8 mouse cellular contexts compared by ENCODE assay signal in the genomic region with DNA sequence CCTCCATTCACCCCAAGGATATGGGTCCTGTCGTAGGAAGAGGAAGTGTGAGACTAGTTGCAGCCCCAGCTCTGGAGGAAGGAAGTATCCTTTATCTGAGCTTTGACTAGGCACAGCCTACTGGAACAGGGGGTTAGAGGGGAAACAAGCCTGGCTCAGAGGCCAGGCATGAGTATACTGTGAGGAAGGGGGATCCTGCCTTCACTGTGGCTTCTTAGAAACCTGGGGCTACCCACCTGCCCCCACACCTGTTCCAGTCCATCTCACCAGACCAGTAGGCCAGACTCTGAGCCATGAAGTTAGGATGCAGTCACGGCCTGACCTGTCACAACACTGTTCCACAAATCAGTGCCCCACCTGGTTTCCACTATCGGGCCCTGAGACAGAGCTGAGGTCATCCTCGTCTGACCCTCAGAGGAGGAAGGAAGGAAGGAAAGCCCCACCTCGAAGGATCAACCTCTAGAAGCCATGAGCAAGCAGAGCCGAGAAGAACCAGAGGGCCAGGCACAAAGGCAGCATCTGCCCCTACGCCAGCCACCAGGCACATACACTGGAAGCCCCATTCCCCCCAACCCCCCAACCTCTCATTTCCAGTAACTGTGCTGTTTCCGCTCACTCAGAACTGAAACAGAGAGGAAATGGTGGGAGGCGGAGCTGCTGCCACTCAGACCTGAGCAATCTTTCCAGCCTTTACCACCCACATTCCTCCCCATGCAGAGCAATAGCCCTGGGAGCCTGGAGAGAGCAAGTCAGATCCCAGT. TPM values are rescaled to one million over a fixed set of nuclear protein-coding genes. Genes with fewer than 3 reads are reported as not detected.
DNase-seq lines count a peak whose midpoint lies in the region; ATAC-seq and TF ChIP-seq lines count a peak whose summit lies in the region.

No protein-coding gene starts in this region.

- H3K9ac ChIP-seq in kidney, embryonic 14.5 days (ENCODE audit: low read depth, low read length): peak overlapping the region; percentile 19; the same call in 1 of the 2 replicates
- 0 out of 2 replicates have a peak overlapping the region, but pooled peaks have one; percentile 4 for H3K9ac ChIP-seq in hindbrain, embryonic 12.5 days
- no peak overlapping the region for H3K9ac ChIP-seq in liver, embryonic 13.5 days

- peaks cover 85% of the 10 kb centered on the region for H3K4me1 ChIP-seq in kidney, embryonic 14.5 days (ENCODE audit: control insufficient read depth, insufficient read depth, low read length)
- peaks cover 100% of the 10 kb centered on the region for H3K4me1 ChIP-seq in hindbrain, embryonic 12.5 days
- peaks cover 86% of the 10 kb centered on the region for H3K4me1 ChIP-seq in liver, embryonic 13.5 days (replicated peaks)
- peaks cover 51% of the 10 kb centered on the region for H3K4me1 ChIP-seq in small intestine, adult 2 months (ENCODE audit: control insufficient read depth, insufficient read depth, insufficient read length, low read length)

- H3K27ac ChIP-seq in kidney, embryonic 14.5 days (ENCODE audit: low read depth, low read length): peak overlapping the region; percentile 82
- peak overlapping the region; percentile 91 for H3K27ac ChIP-seq in hindbrain, embryonic 12.5 days
- peak overlapping the region; percentile 61 for H3K27ac ChIP-seq in liver, embryonic 13.5 days
- H3K27ac ChIP-seq in small intestine, adult 2 months (ENCODE audit: insufficient read depth, low read depth, low read length): peak overlapping the region; percentile 56

- no peaks in the 10 kb centered on the region for H3K9me3 ChIP-seq in kidney, embryonic 14.5 days (ENCODE audit: control insufficient read depth, low read length)
- no peaks in the 10 kb centered on the region for H3K9me3 ChIP-seq in hindbrain, embryonic 12.5 days (replicated peaks)
- no peaks in the 10 kb centered on the region for H3K9me3 ChIP-seq in liver, embryonic 13.5 days (replicated peaks)

- TF ChIP-seq CTCF in small intestine, adult 2 months (IDR thresholded peaks at IDR 0.05; ENCODE audit: extremely low read depth, insufficient read length, insufficient replicate concordance, low read depth, low read length): no peak

- no peak for TF ChIP-seq POLR2A in small intestine, adult 2 months (IDR thresholded peaks at IDR 0.05; ENCODE audit: low read depth, low read length)

- H3K36me3 ChIP-seq in kidney, embryonic 14.5 days (ENCODE audit: control insufficient read depth, insufficient read depth, low read length): no peaks in the 10 kb centered on the region; the same call in 1 of the 2 replicates
- no peaks in the 10 kb centered on the region for H3K36me3 ChIP-seq in hindbrain, embryonic 12.5 days
- H3K36me3 ChIP-seq in liver, embryonic 13.5 days: no peaks in the 10 kb centered on the region
- no peaks in the 10 kb centered on the region for H3K36me3 ChIP-seq in small intestine, adult 2 months (ENCODE audit: control insufficient read depth, insufficient read depth, low read length)

- H3K27me3 ChIP-seq in kidney, embryonic 14.5 days (ENCODE audit: control insufficient read depth, insufficient read depth, low read length): no peaks in the 10 kb centered on the region
- no peaks in the 10 kb centered on the region for H3K27me3 ChIP-seq in hindbrain, embryonic 12.5 days
- peaks cover 1% of the 10 kb centered on the region; the same call in 1 of the 2 replicates for H3K27me3 ChIP-seq in liver, embryonic 13.5 days
- H3K27me3 ChIP-seq in small intestine, adult 2 months (ENCODE audit: control insufficient read depth, insufficient read depth, low read length): no peaks in the 10 kb centered on the region

- peak overlapping the region; percentile 9; the same call in 1 of the 2 replicates for H3K4me2 ChIP-seq in kidney, embryonic 14.5 days (replicated peaks; ENCODE audit: low read depth, low read length)
- peak overlapping the region; percentile 29 for H3K4me2 ChIP-seq in hindbrain, embryonic 12.5 days (replicated peaks)
- H3K4me2 ChIP-seq in liver, embryonic 13.5 days: peak overlapping the region; percentile 14; the same call in 1 of the 2 replicates

- no peak overlapping the region for H3K4me3 ChIP-seq in kidney, embryonic 14.5 days (ENCODE audit: low read length)
- no peak overlapping the region for H3K4me3 ChIP-seq in hindbrain, embryonic 12.5 days
- H3K4me3 ChIP-seq in liver, embryonic 13.5 days (replicated peaks): no peak overlapping the region
- 0 out of 2 replicates have a peak overlapping the region, but pooled peaks have one; percentile 7 for H3K4me3 ChIP-seq in small intestine, adult 2 months (ENCODE audit: low read depth, low read length)

- WGBS in kidney, embryonic 14.5 days: 13% methylated on average over 9 of the region's 9 CpGs
- WGBS in hindbrain, embryonic 12.5 days: 26% methylated on average over 9 of the region's 9 CpGs
- WGBS in liver, embryonic 13.5 days (ENCODE audit: insufficient replicate concordance): 20% methylated on average over 9 of the region's 9 CpGs
- WGBS in small intestine, adult 2 months: 34% methylated on average over 9 of the region's 9 CpGs

- ATAC-seq in kidney, embryonic 14.5 days (ENCODE audit: low FRiP score, low TSS enrichment): 0 out of 2 replicates have a peak, but pooled peaks have one; percentile 3
- no peak for ATAC-seq in hindbrain, embryonic 12.5 days (ENCODE audit: low FRiP score)
- 0 out of 2 replicates have a peak, but pooled peaks have one; percentile 37 for ATAC-seq in liver, embryonic 13.5 days (ENCODE audit: low read depth)

- no peak for DNase-seq in kidney, adult 9 months
- DNase-seq in embryo, embryonic 11 days: peak; percentile 66
- no peak for DNase-seq in liver, embryonic 13.5 days
- DNase-seq in testis, postnatal 10 days (ENCODE audit: low spot score): no peak
- no peak for DNase-seq in gastrocnemius, adult 8-10 months (ENCODE audit: low spot score in 2 of 2)

RNA-seq across cellular contexts. Expression of a gene that starts 23.3 kb away (rescaled TPM):
- polyA plus RNA-seq in kidney, embryonic 14.5 days (2014; fragmentation: Nextera tagmentation; extraction: Ambion mirVana): 33.4 and 45.1 TPM in 2 replicates
- 38.0 and 41.0 TPM in 2 replicates for polyA plus RNA-seq in hindbrain, embryonic 12.5 days (2016; fragmentation: Nextera tagmentation; extraction: Ambion mirVana)
- 1.5 and 1.6 TPM in 2 replicates for polyA plus RNA-seq in liver, embryonic 13.5 days (2015; fragmentation: Nextera tagmentation; extraction: Ambion mirVana)
- 19.6 and 21.6 TPM in 2 replicates for polyA plus RNA-seq in small intestine, adult 2 months (2012; rRNA removed)
- 1 to 10 TPM; 4.9 to 7.0 (median 5.2) TPM for total RNA-seq in gastrocnemius, adult 8-10 months (2022)

RNA-seq across cellular contexts. Expression of a gene that starts 48.2 kb away (rescaled TPM):
- 18.9 and 43.9 TPM in 2 replicates for polyA plus RNA-seq in kidney, embryonic 14.5 days (2014; fragmentation: Nextera tagmentation; extraction: Ambion mirVana)
- 32.3 and 35.3 TPM in 2 replicates for polyA plus RNA-seq in hindbrain, embryonic 12.5 days (2016; fragmentation: Nextera tagmentation; extraction: Ambion mirVana)
- polyA plus RNA-seq in liver, embryonic 13.5 days (2015; fragmentation: Nextera tagmentation; extraction: Ambion mirVana): 6.9 and 8.5 TPM in 2 replicates
- polyA plus RNA-seq in small intestine, adult 2 months (2012; rRNA removed): 72.4 and 105 TPM in 2 replicates
- 10 to 100 TPM; 22.2 to 26.6 (median 24.3) TPM for total RNA-seq in gastrocnemius, adult 8-10 months (2022)
